Mouse (Mus musculus) kidney, postnatal 0 days (tissue): ENCODE measurements at regions not wholly inside any gene's neighbourhood (a gene's known extent, or its start where the extent isn't known, plus 50 kb on each side); places are given as distances from the start of the nearest gene placed in this dataset.

Experiments used
- ATAC-seq: fragments of 200-750 bp; cut with Nextera tagmentation; replicated peaks from 2 replicates; pipeline ENCODE4 v1.8.0; 2017; ENCODE audit warnings: low read depth, moderate number of reproducible peaks, moderate TSS enrichment, moderate library complexity; ENCODE audit not compliant: low FRiP score
- DNase-seq: peaks from one replicate; pipeline ENCODE4 v3.0.0-alpha.2; 2016; ENCODE audit warnings: low spot score
- H3K27ac ChIP-seq: fragments of 300-500 bp; sonication (generic); 2 replicates; pipeline ENCODE4 v1.5.1; 2014; ENCODE audit warnings: mild to moderate bottlenecking
- H3K27me3 ChIP-seq: fragments of 300-500 bp; sonication (generic); 2 replicates; pipeline ENCODE4 v1.6.1; 2014; ENCODE audit warnings: low read length, mixed read lengths; ENCODE audit not compliant: insufficient read depth
- H3K36me3 ChIP-seq: fragments of 300-500 bp; sonication (generic); 2 replicates; pipeline ENCODE4 v1.6.1; 2014; ENCODE audit warnings: low read length, mixed read lengths; ENCODE audit not compliant: insufficient read depth
- H3K4me1 ChIP-seq: fragments of 300-500 bp; sonication (generic); replicated peaks from 2 replicates; pipeline ENCODE4 v1.6.1; 2014; ENCODE audit warnings: antibody characterized with exemption, low read length, mixed read lengths; ENCODE audit not compliant: insufficient read depth
- H3K4me2 ChIP-seq: fragments of 300-500 bp; sonication (generic); 2 replicates; pipeline ENCODE4 v1.6.1; 2014; ENCODE audit warnings: mild to moderate bottlenecking, low read length, moderate library complexity, mixed read lengths
- H3K4me3 ChIP-seq: fragments of 300-500 bp; sonication (generic); replicated peaks from 2 replicates; pipeline ENCODE4 v1.5.1; 2014; ENCODE audit warnings: low read depth, low read length
- H3K9ac ChIP-seq: fragments of 300-500 bp; sonication (generic); 2 replicates; pipeline ENCODE4 v1.6.1; 2014; ENCODE audit warnings: low read depth, low read length
- H3K9me3 ChIP-seq: fragments of 300-500 bp; sonication (generic); replicated peaks from 2 replicates; pipeline ENCODE4 v1.6.1; 2016; ENCODE audit warnings: low read length, inconsistent platforms, mixed read lengths
- CTCF ChIP-seq: IDR thresholded peaks from 2 replicates; pipeline ENCODE4 v1.5.1; 2016; ENCODE audit warnings: antibody characterized with exemption, low read depth, mild to moderate bottlenecking, moderate library complexity
- WGBS: fragments of 180-500 bp; shearing (Covaris S2); extraction: QIAGEN DNeasy Blood & Tissue Kit; methylation state at CpG from one replicate; pipeline ENCODE4 v1.1.7; 2014; 5-methylcytosine and 5-hydroxymethylcytosine counted together

DNA sequence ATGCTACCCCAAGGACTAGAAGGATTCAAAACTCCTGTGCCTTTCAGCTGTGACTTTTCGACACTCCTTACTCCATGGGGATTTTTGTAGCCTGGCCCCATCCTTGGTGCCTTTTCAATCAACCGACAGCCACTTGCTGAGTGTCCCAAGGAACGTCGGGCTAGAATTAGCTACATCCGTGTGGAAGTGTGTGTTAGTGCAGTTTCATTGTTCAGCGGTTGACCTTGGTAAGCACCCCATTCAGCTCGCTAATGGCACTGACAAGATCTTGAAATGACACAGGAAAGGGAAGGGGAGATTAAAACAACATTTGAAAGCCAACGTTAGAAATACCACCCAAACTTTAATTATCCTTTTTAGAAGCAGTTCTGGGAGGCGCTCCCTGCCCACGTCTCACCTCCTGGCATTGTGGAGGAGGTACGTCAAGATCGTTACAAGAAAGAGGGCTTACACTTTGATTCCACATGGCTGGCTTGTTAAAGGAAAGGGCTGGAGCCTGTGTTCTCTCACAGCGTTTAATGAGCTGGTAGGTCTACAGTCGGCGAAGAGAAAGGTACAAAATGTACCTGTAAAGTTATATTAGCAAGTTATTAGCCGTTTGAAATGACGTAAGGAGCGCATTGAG lies 536.4 kb downstream of the Fam19a2 start:
- H3K9me3 ChIP-seq = no peaks in the 10 kb centered on the region
- ATAC-seq = no peak; the same call in 1 of the 2 replicates
- H3K9ac ChIP-seq = no peak overlapping the region
- H3K27ac ChIP-seq = no peak overlapping the region
- no peak for TF ChIP-seq CTCF
- 22% methylated on average over 18 of the region's 18 CpGs for WGBS
- no peaks in the 10 kb centered on the region for H3K27me3 ChIP-seq
- DNase-seq = peak; percentile 65
- H3K4me1 ChIP-seq = no peaks in the 10 kb centered on the region
- no peaks in the 10 kb centered on the region for H3K36me3 ChIP-seq
- H3K4me2 ChIP-seq = peak overlapping the region; percentile 39
- H3K4me3 ChIP-seq = no peak overlapping the region

DNA sequence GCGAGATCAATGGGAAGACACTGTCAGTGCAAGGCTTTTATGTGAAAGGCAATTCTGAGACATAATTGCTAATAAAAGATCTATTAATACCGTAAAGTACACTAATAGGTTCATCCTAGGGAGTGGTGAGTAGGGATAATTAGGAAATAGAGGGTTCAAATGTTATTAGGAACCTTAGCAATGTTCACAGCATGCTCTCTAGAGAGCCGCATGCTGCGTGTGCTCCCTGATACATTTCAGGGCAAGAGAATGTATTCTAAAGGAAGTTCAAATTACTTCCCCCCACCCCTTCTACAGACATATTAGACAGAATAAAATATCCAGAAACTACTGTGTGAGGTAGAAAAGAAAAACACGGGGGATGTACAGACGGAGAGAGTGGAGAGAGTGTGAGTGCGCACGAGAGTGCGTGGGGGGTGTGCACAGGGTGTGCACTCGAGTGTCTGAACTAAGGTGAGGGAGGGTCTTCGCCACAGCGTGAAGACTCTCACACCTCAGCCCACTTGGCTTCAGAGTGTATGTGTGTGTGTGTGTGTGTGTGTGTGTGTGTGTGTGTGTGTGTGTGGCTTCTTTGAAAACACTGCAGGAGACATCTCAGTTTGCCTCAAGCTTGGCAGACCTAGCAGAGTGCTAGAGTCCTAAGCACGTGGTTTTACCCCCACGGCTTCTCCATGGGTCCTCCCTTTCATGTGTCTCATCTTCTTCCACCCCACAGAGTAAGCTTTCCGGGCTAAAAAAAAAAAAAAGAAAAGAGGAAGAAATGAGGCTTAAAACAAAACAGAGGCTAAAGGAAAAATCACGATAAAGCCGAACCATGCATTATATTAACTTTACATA lies 537.1 kb downstream of the Fam19a2 start:
- Histone ChIP-seq H3K4me3 (no peak overlapping the region), H3K27me3 (no peaks in the 10 kb centered on the region), H3K4me1 (no peaks in the 10 kb centered on the region), H3K36me3 (no peaks in the 10 kb centered on the region), H3K9me3 (no peaks in the 10 kb centered on the region), H3K27ac (no peak overlapping the region), H3K9ac (no peak overlapping the region), H3K4me2 (peak overlapping the region; percentile 39)
- ATAC-seq (peak; percentile 57; the same call in 1 of the 2 replicates), DNase-seq (peak; percentile 8)
- WGBS = 47% methylated on average over 17 of the region's 17 CpGs
- TF ChIP-seq CTCF = no peak

DNA sequence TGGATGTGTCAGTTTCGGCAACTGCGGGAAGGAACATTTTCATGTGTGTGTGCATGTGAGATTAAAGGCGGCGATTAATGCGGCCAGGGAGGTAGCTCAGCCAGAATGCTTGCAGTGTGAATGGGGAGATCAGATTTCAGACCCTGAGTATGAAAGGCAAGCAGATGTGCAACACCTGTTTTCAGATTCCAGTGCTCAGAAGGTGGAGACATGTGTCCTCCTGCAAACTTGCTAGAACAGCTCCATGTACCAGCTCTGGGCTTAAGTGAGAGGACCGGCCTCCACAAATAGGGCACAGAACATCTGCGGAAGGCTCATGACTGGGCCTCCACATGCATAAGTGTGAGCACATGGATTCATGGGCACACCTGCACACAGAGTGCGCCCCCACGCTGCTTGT lies 547.1 kb downstream of the Fam19a2 start:
- 62% methylated on average over 9 of the region's 9 CpGs for WGBS

DNA sequence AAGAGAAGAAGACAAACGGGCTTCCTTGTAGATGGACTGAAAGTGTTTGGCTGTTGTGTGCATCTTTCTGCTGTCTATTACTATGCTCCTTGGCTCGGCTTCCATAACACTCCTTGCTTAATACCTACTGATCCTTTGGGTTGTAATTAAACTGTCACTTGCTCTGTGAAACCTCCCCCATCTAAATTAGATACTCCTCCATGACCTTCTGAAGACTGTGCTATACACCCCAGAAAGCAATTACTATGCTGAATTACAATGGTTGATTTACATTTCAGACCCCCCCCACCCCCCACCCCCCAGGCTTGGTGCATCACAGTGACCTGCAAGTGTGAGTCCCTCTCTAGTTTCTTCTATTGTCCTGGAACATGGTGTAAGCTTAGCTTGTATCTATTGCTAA lies 549.3 kb downstream of the Fam19a2 start:
- WGBS = 33% methylated on average over 2 of the region's 2 CpGs
- TF ChIP-seq CTCF = no peak
- Histone ChIP-seq H3K4me2 (no peak overlapping the region), H3K9ac (no peak overlapping the region), H3K27me3 (no peaks in the 10 kb centered on the region), H3K9me3 (no peaks in the 10 kb centered on the region), H3K36me3 (no peaks in the 10 kb centered on the region), H3K27ac (no peak overlapping the region), H3K4me1 (no peaks in the 10 kb centered on the region), H3K4me3 (no peak overlapping the region)
- DNase-seq (peak; percentile 78), ATAC-seq (peak; percentile 73; the same call in 1 of the 2 replicates)

More for the DNA sequence above, 547.1 kb downstream of the Fam19a2 start:
- ATAC-seq (no peak), DNase-seq (no peak)
- Histone ChIP-seq H3K4me1 (no peaks in the 10 kb centered on the region), H3K36me3 (no peaks in the 10 kb centered on the region), H3K9me3 (no peaks in the 10 kb centered on the region), H3K4me2 (no peak overlapping the region), H3K27ac (no peak overlapping the region), H3K4me3 (no peak overlapping the region), H3K27me3 (no peaks in the 10 kb centered on the region), H3K9ac (no peak overlapping the region)
- TF ChIP-seq CTCF = no peak

DNA sequence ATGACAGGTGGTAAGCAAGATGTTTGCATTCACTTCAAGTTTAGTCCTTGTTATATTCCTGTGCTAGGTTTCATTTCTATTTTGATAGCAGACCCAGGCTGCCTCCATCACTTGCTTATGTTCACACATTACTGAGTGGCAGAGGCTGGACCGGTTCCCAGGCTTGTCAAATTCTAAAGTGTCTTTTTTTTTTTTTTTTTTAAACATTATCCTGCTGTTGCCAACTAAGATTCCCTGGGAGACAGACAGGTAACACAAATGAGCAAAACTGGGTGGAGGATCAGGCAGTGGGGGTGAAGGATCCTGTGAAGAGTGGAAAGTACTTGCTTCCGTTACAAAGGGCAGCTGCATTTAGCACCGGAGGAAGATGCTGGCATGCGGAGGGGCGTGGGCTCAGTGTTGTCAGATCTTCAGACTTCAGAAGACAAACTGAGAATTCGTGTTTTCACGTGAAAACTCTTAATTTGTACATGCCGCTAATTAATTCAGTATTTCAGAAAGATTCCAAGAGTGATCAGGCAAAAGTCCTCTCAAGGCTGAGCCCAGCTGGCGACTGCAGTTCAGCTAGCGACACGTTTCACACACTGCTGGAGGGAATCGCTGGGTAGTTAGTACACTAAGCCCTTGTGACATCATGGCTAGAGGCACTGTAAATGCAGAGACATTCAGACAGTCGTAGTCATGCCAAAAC lies 576.4 kb downstream of the Fam19a2 start:
- Histone ChIP-seq H3K36me3 (no peaks in the 10 kb centered on the region), H3K4me3 (no peak overlapping the region), H3K9ac (no peak overlapping the region), H3K4me1 (no peaks in the 10 kb centered on the region), H3K4me2 (no peak overlapping the region), H3K9me3 (no peaks in the 10 kb centered on the region), H3K27ac (no peak overlapping the region), H3K27me3 (no peaks in the 10 kb centered on the region)
- ATAC-seq = no peak
- TF ChIP-seq CTCF = no peak
- DNase-seq = no peak
- WGBS = 40% methylated on average over 13 of the region's 13 CpGs

DNA sequence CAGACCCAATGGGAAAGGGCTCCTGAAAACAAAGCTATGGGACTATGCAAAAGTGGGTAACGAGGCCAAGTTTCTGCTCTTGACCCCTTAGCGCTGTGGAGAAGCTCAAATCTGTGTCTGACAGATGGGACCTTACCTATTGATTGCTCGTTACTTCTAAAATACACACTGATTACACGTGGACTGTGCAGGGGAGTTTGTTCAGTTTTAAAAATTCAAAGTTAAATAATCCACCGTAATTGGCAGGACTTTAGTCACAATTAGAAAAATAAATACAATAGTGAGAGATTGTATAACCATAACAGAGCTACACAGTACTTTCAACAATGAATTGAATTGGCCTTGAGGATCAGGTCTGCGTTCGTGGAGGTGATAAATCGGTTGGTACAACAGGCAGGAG lies 578.3 kb downstream of the Fam19a2 start:
- DNase-seq (no peak), ATAC-seq (no peak)
- no peak for TF ChIP-seq CTCF

More for the DNA sequence above, 578.3 kb downstream of the Fam19a2 start:
- Histone ChIP-seq H3K27ac (no peak overlapping the region), H3K4me2 (no peak overlapping the region), H3K9me3 (no peaks in the 10 kb centered on the region), H3K9ac (no peak overlapping the region), H3K4me1 (no peaks in the 10 kb centered on the region), H3K4me3 (no peak overlapping the region), H3K36me3 (no peaks in the 10 kb centered on the region), H3K27me3 (no peaks in the 10 kb centered on the region)
- 91% methylated on average over 8 of the region's 8 CpGs for WGBS
